Mouse (Mus musculus): ENCODE measurements around the gene Snu13.

Gene Snu13

DNA sequence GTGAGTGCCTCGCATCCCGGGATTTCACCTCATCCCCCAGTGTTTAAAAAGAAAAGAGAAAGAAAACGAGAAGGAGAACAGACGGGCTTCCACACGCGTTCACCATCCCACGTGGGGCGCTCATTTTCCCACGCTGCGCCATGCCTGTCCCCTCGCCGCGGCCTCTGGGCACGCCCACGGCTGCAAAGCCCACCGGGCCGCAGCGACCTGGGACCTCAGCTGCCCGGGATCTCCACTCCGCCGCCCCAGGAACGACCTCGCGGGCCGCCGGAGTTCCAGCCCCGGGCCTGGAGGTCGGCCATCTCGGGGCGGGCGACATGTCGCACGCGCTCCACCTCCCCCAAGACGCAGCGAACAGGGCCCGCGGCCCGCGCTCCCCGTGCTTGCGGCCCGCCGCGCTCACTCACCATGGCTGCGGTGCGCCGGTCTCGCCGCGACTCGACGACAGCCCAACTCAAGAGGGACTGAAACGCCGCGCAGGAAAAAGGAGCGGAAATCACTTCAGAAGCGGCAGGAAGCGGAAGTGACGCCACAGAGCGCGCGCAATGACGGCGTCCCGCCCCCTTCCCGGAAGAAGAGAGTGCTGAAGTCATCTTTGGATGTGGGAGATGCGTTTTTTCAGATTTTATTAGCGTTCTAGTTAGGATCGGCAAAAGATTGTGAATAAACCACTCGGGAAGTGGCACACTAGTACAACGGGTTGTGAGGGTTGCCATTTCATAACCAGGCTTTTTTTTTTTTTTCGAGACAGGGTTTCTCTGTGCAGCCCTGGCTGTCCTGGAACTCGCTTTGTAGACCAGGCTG is at the start of gene Snu13:
Gene Snu13, minus strand, starts transcription at position 519 of the 804 bp plus-strand sequence.
- DNase-seq (ENCODE audit: low spot score in 2 of 2) = peak; percentile 88 to 94

DNA sequence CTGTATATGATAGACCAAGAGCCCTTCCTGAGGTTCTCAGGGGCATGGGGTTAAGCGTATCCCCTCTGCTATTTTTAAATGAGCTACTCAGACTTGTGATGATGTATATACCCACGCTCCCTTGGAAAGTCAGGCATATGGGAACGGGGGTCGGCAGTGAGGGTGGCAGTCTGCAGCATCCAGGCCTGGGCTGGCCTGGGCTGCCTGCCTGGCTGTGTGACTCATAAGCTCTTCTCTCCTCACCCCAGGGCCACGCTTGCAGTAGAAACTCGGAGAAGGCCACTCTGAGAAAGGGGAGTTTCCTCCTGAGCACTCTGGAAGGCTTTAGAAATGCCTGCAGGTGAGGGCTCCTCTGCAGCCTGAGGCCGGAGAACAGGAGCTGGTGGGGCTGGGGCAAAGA is 43.7 kb upstream of the Snu13 start:
- DNase-seq (ENCODE audit: low spot score in 2 of 2) = no peak

DNA sequence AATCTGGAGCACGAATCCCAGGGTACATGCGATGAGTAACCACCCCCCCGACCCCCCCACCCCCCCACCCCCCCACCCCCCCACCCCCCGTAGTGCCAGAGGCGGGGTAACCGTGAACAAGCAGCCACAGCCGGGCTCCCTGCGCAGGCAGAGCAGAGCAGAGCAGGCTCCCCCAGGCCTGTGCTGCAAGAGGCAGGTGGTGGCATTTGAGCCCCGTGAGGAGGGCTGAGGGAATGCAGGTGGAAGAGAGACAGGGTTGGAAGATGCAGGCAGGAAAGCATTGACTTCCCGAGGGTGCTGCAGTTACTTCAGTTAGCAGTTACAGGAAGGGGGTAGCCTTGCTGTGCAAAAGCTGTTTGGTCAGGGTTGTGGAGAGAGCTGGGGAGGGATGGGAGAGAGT is 39.9 kb upstream of the Snu13 start:
- no peak for DNase-seq (ENCODE audit: low spot score in 2 of 2)

DNA sequence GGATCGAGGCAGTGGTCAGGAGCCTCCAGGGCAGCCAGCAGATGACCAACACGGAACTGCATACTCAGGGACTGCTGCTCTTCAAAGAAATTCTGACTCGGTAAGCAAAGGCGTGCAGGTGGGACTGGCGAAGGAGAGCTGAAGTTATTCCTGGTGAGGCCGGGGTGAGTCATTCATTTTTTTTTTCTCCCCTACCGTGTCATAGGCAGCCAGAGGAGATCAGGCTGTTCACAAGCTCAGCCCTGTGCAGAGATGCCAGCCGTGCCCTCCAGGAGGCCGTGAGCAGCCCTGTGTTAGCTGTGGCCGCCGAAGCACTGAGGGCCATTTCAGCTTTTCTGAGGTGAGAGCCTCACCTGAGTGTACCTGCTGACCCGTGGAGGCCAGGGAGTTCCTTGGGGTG is 38.7 kb upstream of the Snu13 start:
- DNase-seq (ENCODE audit: low spot score in 2 of 2) = no peak

DNA sequence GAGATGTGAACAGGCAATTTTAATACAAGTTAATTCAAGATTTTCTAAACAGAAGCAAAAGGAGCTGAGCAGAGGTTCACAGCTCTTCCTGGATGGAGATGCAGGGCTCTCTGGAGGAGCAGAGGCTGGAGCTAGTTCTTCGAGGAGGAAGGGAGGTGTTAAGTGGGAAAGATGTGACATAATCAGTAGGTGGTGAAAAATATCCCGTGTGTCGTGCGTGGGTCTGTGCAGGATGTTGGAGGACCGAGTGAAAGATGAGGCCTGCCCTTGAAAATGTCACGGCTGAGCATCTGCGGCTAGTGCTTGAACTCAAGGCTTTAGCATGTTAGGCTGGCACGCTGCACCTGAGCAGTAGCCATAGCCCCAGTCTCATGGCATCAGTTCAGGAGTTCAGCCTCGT is 38.2 kb upstream of the Snu13 start:
- DNase-seq (ENCODE audit: low spot score in 2 of 2) = no peak

DNA sequence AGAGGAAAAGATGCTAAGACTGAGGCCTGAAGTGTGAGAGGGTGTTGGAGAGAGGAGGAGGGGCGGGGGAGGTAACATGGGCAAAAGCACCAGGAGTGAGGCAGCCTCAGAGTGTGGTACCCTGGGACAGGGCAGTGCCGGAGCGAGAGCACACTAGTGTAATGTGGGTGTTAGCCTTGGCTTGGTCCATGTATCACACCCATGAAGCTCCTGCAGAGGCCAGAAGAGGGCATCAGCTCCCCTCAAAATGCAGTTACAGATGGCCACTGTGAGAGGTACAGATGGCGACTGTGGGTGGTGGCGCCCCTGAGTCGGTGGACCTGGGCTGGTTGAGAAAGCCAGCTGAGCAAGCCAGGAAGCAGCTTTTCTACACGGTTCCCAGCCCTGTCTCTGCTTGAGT is 33.8 kb upstream of the Snu13 start:
- peak; percentile 29 to 51 for DNase-seq (ENCODE audit: low spot score in 2 of 2)

DNA sequence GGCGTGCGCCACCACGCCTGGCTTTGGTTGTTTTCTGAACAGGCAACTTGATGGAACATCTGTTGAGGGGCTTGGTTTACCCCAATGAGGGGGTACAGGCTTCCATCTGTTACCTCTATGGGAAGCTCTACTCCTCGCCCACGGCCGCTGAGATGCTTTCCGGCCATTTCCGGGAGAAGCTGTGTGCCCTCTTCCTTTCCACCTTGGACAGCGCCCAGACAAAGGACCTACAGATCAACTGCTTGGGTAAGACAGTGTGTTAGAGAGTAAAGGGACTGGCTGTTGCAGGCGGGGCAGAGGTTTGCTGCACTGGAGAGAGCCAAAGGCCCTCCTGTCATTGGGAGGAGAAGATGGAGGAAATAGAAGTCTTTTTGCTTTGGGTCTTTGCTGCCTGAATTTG is 32.5 kb upstream of the Snu13 start:
- no peak for DNase-seq (ENCODE audit: low spot score in 2 of 2)

DNA sequence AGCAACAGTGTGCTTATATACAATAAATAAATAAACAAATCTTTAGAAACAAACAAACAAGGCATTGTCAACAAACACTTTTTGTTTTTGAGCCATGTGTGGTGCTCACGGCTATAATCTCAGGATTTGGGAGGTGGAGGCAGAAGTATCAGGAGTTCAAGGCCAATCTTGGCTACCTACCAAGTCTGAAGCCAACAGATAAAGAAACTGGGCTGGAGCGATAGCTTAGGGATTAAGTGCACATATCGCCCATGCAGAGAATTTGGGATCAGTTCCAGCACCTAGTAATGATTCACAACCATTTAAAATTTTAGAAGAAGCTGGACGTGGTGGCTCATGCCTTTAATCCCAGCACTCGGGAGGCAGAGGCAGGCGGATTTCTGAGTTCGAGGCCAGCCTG is 26.1 kb upstream of the Snu13 start:
- no peak for DNase-seq (ENCODE audit: low spot score in 2 of 2)

DNA sequence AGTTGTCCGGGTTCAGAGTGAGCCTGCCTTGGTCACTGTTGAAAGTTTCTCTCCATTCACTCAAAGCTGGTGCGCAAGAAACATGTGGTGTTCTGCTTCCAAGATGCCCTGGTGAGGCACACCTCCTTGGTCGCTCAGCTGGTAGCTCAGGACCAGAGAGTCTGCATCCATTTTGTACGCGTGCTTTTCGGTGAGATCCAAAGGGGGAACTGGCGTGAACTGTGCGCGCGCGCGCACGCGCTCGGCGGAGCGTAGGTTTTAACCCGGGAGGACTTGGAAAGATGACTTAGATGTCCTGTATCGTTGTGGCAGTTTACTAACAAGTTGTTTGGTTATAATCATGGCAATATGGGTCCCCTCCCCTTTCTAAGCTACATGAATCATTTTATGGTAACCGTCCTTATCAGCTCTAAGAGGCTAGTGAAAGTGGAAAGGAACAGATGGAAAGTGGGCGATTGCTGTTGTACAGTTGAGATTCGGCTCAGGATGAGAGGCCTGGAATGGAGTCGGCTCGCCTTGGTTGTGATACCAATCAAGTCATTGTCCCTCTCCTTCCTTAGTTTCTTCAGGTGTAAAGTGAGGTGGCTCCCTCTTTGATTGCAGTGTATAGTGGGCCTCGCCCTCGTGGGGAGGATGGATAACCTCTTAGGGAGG is 24.5 kb upstream of the Snu13 start:
- no peak for DNase-seq (ENCODE audit: low spot score in 2 of 2)

DNA sequence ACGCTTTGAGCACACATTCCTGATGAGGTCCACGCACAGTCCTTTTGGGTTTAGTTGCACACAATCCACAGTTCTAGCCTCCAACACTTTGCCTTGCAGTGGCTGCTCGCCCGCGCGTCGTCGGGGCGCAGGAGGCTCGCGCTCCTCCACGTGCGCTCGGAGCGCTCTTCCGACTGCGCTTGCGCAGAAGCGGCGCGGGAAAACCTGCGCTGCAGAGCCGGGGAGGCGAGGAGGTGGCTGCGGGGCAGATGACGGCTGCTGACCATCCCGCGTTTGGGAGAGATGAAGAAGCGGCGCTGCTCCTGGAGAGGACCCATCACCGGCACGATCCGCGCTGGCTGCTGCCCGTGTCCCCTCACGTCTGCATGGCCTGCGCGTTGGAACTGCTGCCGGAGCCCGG is 22.5 kb upstream of the Snu13 start, which contains the start of gene Mei1:
Gene Mei1, plus strand, starts transcription at position 99 of the 400 bp plus-strand sequence.
- DNase-seq (ENCODE audit: low spot score in 2 of 2) = no peak

DNA sequence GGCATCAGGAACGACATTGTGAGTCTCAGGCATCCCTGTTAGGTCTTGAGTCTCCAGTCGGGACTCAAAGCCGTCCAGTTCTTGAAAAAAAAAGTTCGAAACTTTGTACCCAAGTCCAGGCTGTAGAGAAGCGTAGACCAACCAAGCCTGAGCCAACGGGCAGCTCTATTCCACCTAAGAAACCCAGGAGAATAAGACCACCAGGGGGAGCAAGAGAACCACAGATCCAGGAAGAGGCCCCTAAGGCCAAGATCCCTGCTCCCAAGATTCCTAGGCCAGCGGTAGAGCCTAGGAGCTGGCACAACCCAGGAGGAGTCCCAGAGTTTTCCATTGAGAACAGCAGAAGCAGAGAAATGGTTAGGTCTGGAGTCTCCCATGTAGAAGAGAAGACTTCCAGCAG is 18.1 kb upstream of the Snu13 start:
- peak in 1 of 2 experiments; percentile 79 for DNase-seq (ENCODE audit: low spot score in 2 of 2)

DNA sequence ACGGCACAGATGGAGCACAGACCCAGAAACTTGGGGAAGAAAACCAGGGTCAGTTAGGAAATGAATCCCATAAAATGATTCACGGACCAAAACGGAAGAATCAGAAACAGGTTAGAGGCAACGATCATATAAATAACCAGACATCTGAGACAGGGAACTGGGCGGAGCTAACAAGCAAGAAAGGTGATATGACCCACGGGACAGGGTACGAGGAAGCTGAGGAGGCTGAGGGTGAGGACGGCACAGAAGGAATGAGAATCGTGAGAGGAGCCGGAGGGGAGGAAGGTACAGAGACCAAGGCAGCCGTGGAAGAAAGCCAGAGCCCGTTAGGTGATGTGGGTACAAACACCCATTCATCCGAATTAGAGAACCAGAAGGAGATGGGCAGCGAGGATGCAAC is 16.5 kb upstream of the Snu13 start:
- DNase-seq (ENCODE audit: low spot score in 2 of 2) = no peak

DNA sequence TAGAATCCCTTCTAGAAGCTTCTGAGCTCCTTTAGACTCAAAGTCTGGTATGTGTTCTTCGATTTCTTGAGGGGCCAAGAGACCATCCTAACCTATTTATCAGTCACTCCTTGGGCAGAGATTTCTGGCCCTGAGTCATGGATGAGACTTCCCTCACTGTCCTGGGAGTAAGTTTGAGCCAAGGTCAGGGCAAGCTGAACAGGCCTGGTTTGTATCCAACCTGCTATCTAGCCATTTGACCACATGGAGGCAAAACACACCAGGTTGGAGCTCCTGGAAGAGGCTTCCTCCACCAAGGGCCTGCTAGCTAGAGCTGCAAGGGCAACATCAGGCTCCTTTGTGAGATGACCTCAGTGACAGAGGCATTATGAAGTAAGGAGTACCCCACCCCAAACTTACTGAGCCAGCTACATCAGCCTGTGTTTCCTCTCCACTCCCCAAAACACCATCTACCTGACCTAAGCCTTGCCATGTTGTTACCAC is 11.4 kb upstream of the Snu13 start, which contains the start of gene 4930407I10Rik:
Gene 4930407I10Rik, plus strand, starts transcription at position 433 of the 483 bp plus-strand sequence.
- DNase-seq (ENCODE audit: low spot score in 2 of 2) = no peak

DNA sequence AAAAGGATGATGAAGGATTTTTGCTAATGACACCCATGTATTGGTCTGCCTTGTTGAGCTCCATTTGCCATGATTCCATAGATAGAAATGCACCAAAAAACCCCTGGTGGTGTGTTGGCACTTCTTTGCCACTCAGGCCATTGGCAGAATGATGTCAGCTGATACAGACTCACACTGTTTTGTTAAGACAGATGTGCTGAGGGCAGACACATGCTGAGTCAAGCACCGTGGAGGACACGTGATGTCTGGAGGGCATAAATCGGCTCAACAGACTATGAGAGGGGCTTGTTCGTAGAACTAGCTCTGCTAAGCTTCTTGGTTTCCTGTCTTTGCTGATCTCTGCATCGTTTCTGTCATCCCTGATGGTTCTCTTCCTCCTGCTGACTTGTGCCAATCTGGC is 5.1 kb upstream of the Snu13 start:
- DNase-seq (ENCODE audit: low spot score in 2 of 2) = no peak

DNA sequence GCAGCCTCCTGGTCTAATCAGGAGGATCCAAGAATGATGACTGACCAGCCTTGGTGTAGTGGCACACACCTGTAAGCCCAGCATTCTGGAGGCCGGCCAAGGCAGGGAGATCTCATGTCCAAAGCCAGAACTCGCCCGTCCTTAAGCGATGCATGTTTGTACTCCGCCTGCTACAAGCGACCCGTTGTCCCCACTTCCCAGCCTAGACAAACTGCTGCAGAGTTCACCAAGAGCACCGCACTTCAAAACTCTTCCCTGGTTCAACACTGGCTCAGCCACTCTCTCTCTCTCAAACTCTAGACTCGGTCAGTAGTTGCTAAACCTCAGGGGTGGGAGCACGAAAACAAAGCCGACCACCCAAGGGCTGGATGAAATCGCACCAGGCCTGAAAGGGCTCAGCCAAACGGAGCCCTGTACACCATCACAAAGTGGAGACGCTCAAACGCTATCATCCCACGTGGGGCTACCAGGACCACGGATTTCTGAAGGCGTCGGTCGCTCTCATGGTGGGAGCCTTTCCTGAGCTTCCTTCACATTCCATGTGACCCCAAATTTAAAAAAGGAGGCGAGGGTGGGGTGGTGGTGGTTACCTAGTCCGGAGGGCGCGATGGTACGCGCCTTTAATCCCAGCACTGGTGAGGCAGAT is 1.0 kb downstream of the Snu13 start:
- DNase-seq (ENCODE audit: low spot score in 2 of 2) = no peak

DNA sequence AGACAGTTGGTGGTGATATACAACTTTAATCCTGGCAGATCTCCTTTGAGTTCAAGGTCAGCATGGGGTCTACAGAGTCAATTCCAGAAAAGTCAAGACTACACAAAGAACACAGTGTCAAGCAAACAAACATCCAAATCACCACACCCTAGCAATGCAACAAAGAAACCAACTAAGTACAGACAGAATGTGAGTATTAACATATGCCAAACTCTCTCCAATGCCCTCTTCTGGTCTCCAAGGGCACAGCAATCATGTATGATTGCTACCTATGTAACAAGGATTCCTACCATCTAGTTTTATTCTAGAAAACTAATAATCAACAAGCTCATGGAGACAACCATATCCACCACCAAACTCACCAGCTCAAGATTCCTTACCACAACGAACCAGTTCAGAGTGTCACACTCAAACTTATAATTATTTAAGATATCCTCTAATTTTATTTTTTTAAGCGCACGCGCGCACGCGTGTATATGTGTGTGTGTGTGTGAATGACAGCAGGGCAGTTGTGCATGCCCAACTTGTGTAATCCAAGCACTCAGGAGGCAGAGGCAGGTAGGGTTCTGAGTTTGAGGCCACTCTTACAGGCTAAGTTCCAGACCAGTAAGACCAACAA is 3.1 kb downstream of the Snu13 start:
- DNase-seq (ENCODE audit: low spot score in 2 of 2) = no peak

DNA sequence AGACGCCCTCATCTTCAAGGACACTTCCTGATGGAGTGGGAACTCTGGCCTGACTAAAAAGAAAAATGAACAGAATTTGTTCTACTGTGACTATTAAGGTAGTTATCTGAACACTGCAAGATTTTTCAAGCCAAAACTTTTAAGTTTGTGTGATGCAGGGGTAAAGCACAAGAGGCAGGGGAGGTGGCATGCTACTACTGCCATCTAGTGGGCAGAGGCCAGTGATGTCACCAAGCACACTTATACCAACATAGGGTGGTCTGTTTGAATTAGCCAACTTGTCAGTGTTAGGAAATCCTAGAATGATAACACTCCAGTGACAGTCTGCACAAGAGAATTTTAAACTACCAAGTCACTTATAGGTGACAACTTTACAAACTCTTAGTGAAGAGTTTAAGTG is 6.7 kb downstream of the Snu13 start:
- DNase-seq (ENCODE audit: low spot score in 2 of 2) = peak in 1 of 2 experiments; percentile 77

DNA sequence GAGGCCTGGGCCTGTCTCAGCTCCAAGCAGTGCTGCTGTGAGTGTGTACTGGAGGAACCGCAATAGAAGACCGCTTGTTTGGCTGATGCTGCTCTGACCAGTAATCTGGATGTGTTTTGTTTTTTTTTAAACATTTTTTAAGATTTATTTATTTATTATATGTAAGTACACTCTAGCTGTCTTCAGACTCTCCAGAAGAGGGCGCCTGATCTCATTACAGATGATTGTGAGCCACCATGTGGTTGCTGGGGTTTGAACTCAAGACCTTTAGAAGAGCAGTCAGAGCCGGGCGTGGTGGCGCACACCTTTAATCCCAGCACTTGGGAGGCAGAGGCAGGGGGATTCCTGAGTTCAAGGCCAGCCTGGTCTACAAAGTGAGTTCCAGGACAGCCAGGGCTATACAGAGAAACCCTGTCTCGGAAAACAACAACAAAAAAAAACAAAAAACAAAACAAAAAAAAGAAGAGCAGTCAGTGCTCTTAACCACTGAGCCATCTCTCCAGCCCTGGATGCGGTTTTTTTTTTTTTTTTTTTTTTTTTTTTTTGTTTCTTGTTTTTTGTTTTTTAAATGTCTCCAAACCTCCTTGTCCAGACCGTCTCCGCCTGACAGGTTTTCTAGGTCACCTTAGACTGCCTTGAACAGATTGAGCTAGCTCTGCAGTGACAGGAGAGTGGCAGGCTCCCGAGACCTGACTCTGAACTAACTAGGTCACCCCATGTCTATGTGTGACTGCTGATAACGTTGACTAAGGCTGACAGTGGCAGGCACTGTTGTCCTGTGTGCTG is 11.3 kb downstream of the Snu13 start:
- peak in 1 of 2 experiments; percentile 70 for DNase-seq (ENCODE audit: low spot score in 2 of 2)

DNA sequence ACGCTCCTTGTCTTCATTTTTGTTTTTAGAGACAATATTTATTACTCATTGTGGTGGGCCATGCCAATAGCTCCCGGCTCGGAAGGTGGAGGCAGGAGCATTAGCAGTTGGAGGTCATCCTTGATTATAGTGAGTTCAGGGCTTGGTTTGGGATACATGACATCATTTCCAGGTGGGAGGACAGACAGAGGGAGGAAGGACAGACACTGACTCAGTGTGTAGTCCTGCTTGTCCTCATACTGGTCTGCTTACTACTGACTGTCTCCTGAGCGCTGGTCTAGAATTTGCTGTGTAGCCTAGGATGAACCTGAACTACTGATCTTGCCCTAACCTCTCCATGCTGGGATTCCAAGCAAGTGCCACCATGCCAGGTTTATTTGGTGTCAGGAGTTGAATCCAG is 13.6 kb downstream of the Snu13 start, which contains the start of gene Desi1:
Gene Desi1, minus strand, starts transcription at position 101 of the 400 bp plus-strand sequence.
- no peak for DNase-seq (ENCODE audit: low spot score in 2 of 2)

DNA sequence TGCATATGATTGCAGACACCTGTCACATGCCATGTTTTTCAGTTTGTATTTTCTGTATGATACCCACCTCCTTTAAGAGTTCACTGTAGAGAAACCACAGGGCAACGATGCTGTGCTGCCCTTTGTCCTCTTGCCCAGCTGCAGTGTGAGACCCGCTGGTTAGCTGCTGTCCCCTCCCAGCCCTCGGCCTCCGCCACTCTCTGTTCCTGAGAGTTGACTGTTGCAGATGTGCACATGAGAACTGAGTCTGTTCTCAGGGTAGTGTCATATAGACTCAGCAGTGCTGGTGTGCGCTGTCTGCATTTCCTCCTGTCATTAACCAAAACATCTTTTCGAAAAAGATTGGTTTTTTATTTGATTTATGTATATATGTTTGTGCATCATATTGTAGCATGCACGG is 15.0 kb downstream of the Snu13 start:
- no peak for DNase-seq (ENCODE audit: low spot score in 2 of 2)

DNA sequence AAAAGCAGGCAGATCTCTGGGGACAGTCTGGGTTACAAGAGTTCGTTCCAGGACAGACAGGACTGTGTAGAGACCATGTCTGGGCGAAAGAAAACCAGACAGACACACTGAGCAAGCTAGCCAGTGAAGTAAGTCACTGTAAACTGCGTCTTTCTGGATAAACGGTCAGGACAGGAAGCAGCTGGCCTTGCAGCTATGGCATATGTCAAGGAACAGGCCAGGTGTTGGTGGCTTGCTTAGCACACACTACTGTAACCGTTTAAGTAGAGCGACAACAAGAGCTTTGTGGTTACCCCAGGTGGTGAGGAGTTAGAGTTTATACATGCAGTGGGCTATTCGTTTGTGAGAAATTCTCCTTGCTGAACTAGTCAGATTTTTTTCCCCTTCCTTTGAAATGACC is 19.7 kb downstream of the Snu13 start:
- peak; percentile 75 to 85 for DNase-seq (ENCODE audit: low spot score in 2 of 2)

Data from thymus, postnatal 10 days (tissue).